Mouse (Mus musculus) small intestine, adult 2 months (tissue): ENCODE measurements around the gene Gm45140. TPM values are rescaled to one million over a fixed set of nuclear protein-coding genes. Genes with fewer than 3 reads are reported as not detected.

ENCODE experiments used
- H3K27ac ChIP-seq: fragments of 200-500 bp; 2 replicates; pipeline ENCODE4 v1.5.1; 2012; ENCODE audit warnings: low read depth, low read length, control low read depth, inconsistent platforms; ENCODE audit not compliant: insufficient read depth
- H3K27me3 ChIP-seq: fragments of 200-500 bp; 2 replicates; pipeline ENCODE4 v1.6.1; 2012; ENCODE audit warnings: mild to moderate bottlenecking, moderate library complexity, low read length, inconsistent platforms; ENCODE audit not compliant: control insufficient read depth, insufficient read depth
- H3K36me3 ChIP-seq: fragments of 200-500 bp; 2 replicates; pipeline ENCODE4 v1.6.1; 2012; ENCODE audit warnings: mild to moderate bottlenecking, low read length, control low read depth, inconsistent platforms; ENCODE audit not compliant: control insufficient read depth, insufficient read depth
- H3K4me1 ChIP-seq: fragments of 200-500 bp; 2 replicates; pipeline ENCODE4 v1.6.1; 2012; ENCODE audit warnings: low read length, inconsistent platforms, mixed read lengths; ENCODE audit not compliant: control insufficient read depth, insufficient read depth, insufficient read length
- H3K4me3 ChIP-seq: fragments of 200-500 bp; 2 replicates; pipeline ENCODE4 v1.5.1; 2012; ENCODE audit warnings: low read depth, mild to moderate bottlenecking, control low read depth, inconsistent platforms, low read length, moderate library complexity
- CTCF ChIP-seq: fragments of 200-500 bp; IDR thresholded peaks from 2 replicates; pipeline ENCODE4 v1.5.1; 2012; ENCODE audit warnings: low read depth, mild to moderate bottlenecking, control low read depth, inconsistent platforms, low read length, moderate library complexity, mixed read lengths; ENCODE audit not compliant: insufficient replicate concordance, insufficient read length; ENCODE audit errors: extremely low read depth
- POLR2A ChIP-seq: fragments of 200-500 bp; IDR thresholded peaks from 2 replicates; pipeline ENCODE4 v1.6.1; 2012; ENCODE audit warnings: low read depth, mild to moderate bottlenecking, control low read depth, inconsistent platforms, low read length, moderate library complexity
- WGBS: fragments of 180-500 bp; shearing (Covaris S2); methylation state at CpG from one replicate; pipeline ENCODE4 v1.1.7; 2018; 5-methylcytosine and 5-hydroxymethylcytosine counted together
- polyA plus RNA-seq: library from polyadenylated mRNA; depleted of rRNA; stranded (reverse); fragments of >200 nt; gene quantifications from 2 replicates; pipeline ENCODE4 v1.2.3, GENCODE M21; 2012

Gene Gm45140
- polyA plus RNA-seq, 1 experiment, result 0.34 TPM

DNA sequence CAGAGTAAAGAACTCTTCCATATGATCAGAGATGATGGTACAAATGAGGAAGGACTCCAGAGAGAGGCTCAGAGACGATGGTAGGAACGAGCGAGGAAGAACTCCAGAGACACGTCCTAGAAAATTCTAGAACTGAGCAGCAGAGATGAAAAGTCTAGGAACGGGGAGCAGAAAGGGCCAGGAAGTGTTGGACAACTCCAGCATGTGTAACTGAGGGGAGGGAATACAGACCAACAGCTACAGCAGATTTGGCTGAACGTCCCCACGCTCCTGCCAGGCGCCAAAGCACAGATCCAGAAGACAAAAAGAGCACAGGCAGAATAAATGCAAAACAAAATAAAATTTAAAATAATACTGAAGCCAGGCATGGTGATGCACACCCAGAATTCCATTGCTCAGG lies 78.7 kb downstream of the Gm45140 start:
- WGBS, result 89% methylated on average over 8 of the region's 8 CpGs
- TF ChIP-seq CTCF, result no peak
- TF ChIP-seq POLR2A, result no peak
- H3K27me3 ChIP-seq, result no peaks in the 10 kb centered on the region
- no peaks in the 10 kb centered on the region for H3K36me3 ChIP-seq
- H3K4me3 ChIP-seq, result no peak overlapping the region
- H3K27ac ChIP-seq, result no peak overlapping the region
- no peaks in the 10 kb centered on the region for H3K4me1 ChIP-seq

DNA sequence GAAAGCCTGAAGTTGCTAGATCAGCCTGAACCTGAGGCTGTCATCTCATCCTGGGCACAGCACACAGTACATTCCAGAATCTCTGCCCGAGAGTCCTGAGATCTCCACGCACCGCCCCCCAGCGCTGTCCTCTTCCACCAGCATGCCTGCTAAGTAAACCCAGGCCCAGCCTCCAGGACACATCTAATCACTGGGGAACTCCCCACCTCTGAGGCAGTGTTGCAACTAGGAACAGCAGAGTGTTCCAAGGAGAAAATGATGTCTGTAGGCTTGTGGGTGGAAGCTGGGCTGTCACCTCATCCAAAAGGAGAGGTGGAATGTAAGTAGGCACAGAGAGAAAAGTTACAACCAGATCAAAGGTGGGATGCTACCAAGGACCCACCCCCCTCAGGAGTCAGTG lies 80.4 kb downstream of the Gm45140 start:
- Histone ChIP-seq H3K4me1 (no peaks in the 10 kb centered on the region), H3K36me3 (no peaks in the 10 kb centered on the region), H3K27ac (no peak overlapping the region), H3K4me3 (no peak overlapping the region), H3K27me3 (no peaks in the 10 kb centered on the region)
- WGBS, result 89% methylated on average over 4 of the region's 4 CpGs
- TF ChIP-seq CTCF, result no peak
- no peak for TF ChIP-seq POLR2A

DNA sequence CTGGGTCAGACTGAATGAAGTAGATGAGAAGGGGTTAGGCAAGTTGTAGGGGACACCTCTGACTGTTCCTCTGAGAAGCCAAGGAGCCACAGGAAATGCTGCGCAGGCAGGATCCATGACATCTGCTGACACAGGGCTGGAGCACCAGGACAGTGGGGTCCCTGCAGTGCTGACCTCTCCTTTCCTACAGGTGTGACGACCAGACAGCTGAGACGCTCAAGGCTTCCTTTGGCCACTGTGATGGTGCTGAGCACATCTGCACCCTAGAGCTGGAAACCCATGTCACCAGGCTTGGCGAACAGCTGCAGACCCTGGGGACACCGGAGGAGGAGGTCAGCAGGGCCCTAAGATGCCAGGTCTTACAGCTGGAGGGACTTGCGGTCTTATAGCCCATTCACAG lies 84.0 kb downstream of the Gm45140 start:
- Histone ChIP-seq H3K4me1 (no peaks in the 10 kb centered on the region), H3K27me3 (no peaks in the 10 kb centered on the region), H3K36me3 (no peaks in the 10 kb centered on the region), H3K4me3 (no peak overlapping the region), H3K27ac (no peak overlapping the region)
- TF ChIP-seq CTCF, result no peak
- no peak for TF ChIP-seq POLR2A
- 86% methylated on average over 6 of the region's 6 CpGs for WGBS

DNA sequence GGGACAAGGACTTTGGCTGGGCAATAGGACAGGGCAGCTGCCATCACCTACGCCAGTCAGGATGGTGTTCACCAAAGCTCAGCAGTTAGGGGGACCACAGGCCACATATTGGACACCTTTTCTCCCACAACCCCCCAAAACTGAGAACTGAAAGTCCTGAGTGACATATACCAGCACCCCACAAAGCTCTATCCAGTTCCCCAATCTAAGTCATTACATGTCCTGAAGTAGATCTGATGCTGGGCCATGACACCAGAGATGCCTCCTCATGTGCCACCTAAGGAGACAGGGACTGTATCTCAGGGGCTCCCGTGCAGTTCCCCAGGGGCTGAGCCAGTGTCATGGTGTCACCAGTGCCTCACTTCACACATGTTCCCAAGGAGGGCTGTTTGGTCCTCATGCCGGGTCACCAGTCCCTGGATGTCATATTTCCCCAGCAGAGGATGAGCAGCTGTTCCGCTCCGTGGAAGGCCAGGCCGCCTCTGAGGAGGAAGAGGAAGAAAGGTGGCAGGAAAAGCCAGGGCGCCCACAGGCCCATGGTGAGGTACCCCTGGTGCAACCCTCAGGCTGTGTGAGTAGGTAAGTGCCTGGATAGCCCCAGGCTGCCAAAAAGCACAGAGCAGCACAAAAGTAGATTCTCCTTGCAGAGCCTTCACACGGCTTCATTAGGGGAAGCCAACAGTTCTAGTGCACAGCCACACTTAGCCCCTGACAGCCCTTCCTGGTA lies 85.2 kb downstream of the Gm45140 start:
- H3K36me3 ChIP-seq, result no peaks in the 10 kb centered on the region
- H3K27ac ChIP-seq, result no peak overlapping the region
- H3K4me3 ChIP-seq, result no peak overlapping the region
- 78% methylated on average over 8 of the region's 8 CpGs for WGBS
- no peaks in the 10 kb centered on the region for H3K27me3 ChIP-seq
- H3K4me1 ChIP-seq, result no peaks in the 10 kb centered on the region
- TF ChIP-seq POLR2A (no peak), CTCF (no peak)

DNA sequence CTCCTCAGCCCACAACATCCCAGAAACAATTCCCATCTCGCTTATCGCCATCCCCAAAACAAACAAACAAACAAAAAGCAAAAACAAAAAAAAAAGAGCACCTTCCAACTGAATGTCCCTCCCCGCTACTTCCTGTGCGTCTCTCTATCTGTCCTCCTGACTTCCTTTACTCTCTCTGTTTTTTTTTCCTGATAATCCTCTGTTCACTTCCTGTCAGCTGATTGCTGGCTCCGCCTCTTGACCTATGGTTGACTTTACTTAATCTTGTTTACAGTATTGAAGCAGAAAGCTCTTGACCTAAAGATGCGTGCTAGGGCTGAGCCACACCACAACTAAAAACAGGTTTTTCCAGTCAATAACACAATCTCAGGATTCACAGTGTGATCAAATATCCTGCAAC lies 87.1 kb downstream of the Gm45140 start:
- Histone ChIP-seq H3K4me3 (no peak overlapping the region), H3K27me3 (no peaks in the 10 kb centered on the region), H3K36me3 (no peaks in the 10 kb centered on the region), H3K27ac (no peak overlapping the region), H3K4me1 (no peaks in the 10 kb centered on the region)
- no peak for TF ChIP-seq POLR2A
- no peak for TF ChIP-seq CTCF
- 78% methylated on average over 6 of the region's 6 CpGs for WGBS

DNA sequence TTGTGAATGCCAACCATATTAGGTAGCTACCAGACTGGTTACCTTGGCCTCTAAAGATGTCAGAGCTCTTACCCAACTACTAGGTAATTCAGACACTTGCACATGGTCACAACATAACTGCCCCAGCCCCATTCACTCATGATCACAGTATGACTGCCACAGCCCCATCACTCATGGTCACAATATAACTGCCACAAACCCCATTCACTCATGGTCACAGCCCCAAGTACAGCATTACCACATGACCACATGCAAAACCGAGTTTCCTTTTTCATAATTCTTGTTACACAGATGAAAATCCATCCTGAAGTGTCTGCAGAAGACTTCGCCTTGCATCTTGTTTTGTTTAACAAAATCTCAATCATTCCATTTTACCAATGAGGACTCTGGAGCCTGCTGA lies 87.5 kb downstream of the Gm45140 start:
- 75% methylated on average over 2 of the region's 2 CpGs for WGBS
- Histone ChIP-seq H3K27ac (no peak overlapping the region), H3K4me3 (no peak overlapping the region)

DNA sequence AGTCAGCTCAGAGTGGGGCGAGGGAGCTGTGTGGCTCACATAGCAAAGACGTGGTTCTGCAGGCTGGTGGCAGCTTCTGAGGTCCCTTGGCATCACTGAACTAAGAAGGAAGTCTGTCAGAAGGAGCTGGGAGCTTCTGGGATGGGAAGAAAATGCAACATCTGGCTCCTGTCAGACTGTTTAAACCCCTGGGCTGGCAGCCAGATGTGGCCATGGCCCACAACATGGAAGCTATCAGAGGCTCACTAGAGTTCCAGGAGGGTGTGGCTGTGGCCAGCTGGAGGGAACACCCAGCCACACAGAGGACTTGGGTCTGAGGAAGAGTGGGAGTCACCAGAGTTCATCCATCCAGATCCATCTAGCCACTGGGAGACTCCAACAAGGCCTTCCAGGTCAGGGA lies 88.7 kb downstream of the Gm45140 start:
- no peaks in the 10 kb centered on the region for H3K36me3 ChIP-seq
- no peak overlapping the region for H3K27ac ChIP-seq
- TF ChIP-seq CTCF, result no peak
- no peak for TF ChIP-seq POLR2A
- H3K27me3 ChIP-seq, result no peaks in the 10 kb centered on the region
- WGBS, result 70% methylated on average over 2 of the region's 2 CpGs
- H3K4me3 ChIP-seq, result no peak overlapping the region
- H3K4me1 ChIP-seq, result 0 out of 2 replicates have a peak, but pooled peaks cover 2% of the 10 kb centered on the region

More for the DNA sequence above, 87.5 kb downstream of the Gm45140 start:
- no peaks in the 10 kb centered on the region for H3K27me3 ChIP-seq
- H3K4me1 ChIP-seq, result no peaks in the 10 kb centered on the region
- no peaks in the 10 kb centered on the region for H3K36me3 ChIP-seq
- TF ChIP-seq CTCF, result no peak
- TF ChIP-seq POLR2A, result no peak

DNA sequence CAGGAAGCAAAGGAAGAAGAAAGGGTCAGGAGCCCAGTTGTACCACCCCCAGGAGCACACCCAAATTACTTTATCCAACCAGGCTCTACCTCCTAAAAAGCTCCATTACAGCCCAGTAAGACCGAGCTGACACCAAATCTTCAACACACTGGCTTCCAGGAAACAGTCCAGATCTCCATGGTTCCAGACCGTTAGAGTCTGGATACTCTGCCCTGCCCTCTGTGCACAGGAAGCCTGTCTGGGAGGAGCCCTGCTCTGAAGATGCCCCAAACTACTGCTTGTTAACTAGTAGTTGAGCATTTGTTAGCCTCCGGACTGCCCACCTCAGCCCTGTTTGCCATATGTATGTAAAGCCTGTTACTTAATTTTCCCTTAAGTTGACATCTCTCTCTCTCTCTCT lies 89.5 kb downstream of the Gm45140 start:
- Histone ChIP-seq H3K4me1 (0 out of 2 replicates have a peak, but pooled peaks cover 2% of the 10 kb centered on the region), H3K4me3 (no peak overlapping the region), H3K36me3 (no peaks in the 10 kb centered on the region), H3K27me3 (no peaks in the 10 kb centered on the region), H3K27ac (no peak overlapping the region)
- WGBS, result 52% methylated on average over 3 of the region's 3 CpGs
- TF ChIP-seq CTCF, result no peak
